Mouse (Mus musculus) heart, embryonic 11.5 days (tissue): Measurements from ENCODE around the gene Tnfsf10. TPM values are rescaled to one million over a fixed set of nuclear protein-coding genes. Genes with fewer than 3 reads are reported as not detected.
"Not testable (repeated sequence)": the region's sequence is repeated elsewhere in the genome, so short reads cannot be mapped to it uniquely, and the experiment has no call there.

Experiments
- ATAC-seq: fragments of 200-750 bp; cut with Nextera tagmentation; replicated peaks from 2 replicates; pipeline ENCODE4 v1.8.0; 2017; ENCODE audit warnings: moderate library complexity; ENCODE audit not compliant: insufficient number of reproducible peaks, low FRiP score, low TSS enrichment
- H3K27ac ChIP-seq: fragments of 300-500 bp; sonication (generic); 2 replicates; pipeline ENCODE4 v1.5.1; 2014; ENCODE audit warnings: mild to moderate bottlenecking, low read depth, low read length
- H3K27me3 ChIP-seq: fragments of 300-500 bp; sonication (generic); 2 replicates; pipeline ENCODE4 v1.6.1; 2014; ENCODE audit warnings: mild to moderate bottlenecking, low read length, mixed read lengths; ENCODE audit not compliant: control insufficient read depth, insufficient read depth
- H3K36me3 ChIP-seq: fragments of 300-500 bp; sonication (generic); 2 replicates; pipeline ENCODE4 v1.6.1; 2014; ENCODE audit warnings: mild to moderate bottlenecking, low read length, moderate library complexity, mixed read lengths; ENCODE audit not compliant: control insufficient read depth, insufficient read depth
- H3K4me1 ChIP-seq: fragments of 300-500 bp; sonication (generic); 2 replicates; pipeline ENCODE4 v1.6.1; 2014; ENCODE audit warnings: low read length; ENCODE audit not compliant: control insufficient read depth, insufficient read depth
- H3K4me2 ChIP-seq: fragments of 300-500 bp; sonication (generic); 2 replicates; pipeline ENCODE4 v1.6.1; 2014; ENCODE audit warnings: mild to moderate bottlenecking, moderate library complexity
- H3K4me3 ChIP-seq: fragments of 300-500 bp; sonication (generic); 2 replicates; pipeline ENCODE4 v1.5.1; 2014; ENCODE audit warnings: low read depth, low read length
- H3K9ac ChIP-seq: fragments of 300-500 bp; sonication (generic); 2 replicates; pipeline ENCODE4 v1.6.1; 2014; ENCODE audit warnings: mild to moderate bottlenecking, low read depth, low read length, moderate library complexity
- H3K9me3 ChIP-seq: fragments of 300-500 bp; sonication (generic); replicated peaks from 2 replicates; pipeline ENCODE4 v1.6.1; 2016; ENCODE audit warnings: low read length; ENCODE audit not compliant: control insufficient read depth
- WGBS: fragments of 180-500 bp; shearing (Covaris S2); extraction: QIAGEN DNeasy Blood & Tissue Kit; methylation state at CpG from one replicate; pipeline ENCODE4 v1.1.7; 2014; ENCODE audit not compliant: insufficient replicate concordance; 5-methylcytosine and 5-hydroxymethylcytosine counted together
- polyA plus RNA-seq: library from polyadenylated mRNA; unstranded; fragments of >200 nt; fragmentation: Nextera tagmentation; extraction: Ambion mirVana; gene quantifications from 2 replicates; pipeline ENCODE4 v1.2.1, GENCODE M21; 2014

Tnfsf10 gene
- polyA plus RNA-seq, 1 experiment from 2014 or later: not detected

DNA sequence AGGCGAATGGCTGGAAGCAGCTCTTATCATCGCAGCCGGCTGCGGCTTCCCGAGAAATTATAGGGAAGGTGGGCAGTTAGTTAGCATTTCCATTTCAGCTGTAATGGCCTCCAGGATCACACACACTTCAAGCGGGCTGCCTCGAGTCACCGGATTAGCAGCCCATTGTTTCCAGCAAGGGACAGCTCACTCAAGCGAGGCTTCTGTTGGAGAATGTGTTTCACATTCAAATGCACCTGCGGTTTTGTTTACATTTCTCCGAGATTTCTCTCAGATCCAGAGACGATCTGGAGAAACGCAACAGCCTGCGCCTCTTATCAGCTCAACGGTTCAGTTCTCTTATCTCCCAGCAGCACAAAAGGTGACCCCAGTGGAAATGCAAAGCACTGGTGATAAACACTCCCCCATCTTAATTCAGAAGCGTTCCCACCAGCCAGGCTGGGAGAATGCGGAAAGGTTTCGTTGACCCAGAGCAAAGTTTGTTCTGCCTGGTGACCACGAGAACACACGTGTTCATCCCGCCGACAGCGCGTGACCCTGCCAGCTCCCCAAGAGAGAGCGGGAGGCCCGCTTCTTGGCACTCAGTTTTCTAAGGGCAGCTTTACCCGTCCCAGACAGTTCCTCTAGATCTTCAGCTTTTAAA is 33.6 kb upstream of the Tnfsf10 start:
- H3K9me3 ChIP-seq: no peaks in the 10 kb centered on the region
- H3K36me3 ChIP-seq: no peaks in the 10 kb centered on the region
- WGBS: 2% methylated on average over 27 of the region's 27 CpGs
- peak overlapping the region; percentile 41 for H3K4me3 ChIP-seq
- no peak overlapping the region for H3K27ac ChIP-seq
- ATAC-seq: no peak
- H3K4me1 ChIP-seq: 0 out of 2 replicates have a peak, but pooled peaks cover 2% of the 10 kb centered on the region
- H3K4me2 ChIP-seq: peak overlapping the region; percentile 73
- no peaks in the 10 kb centered on the region for H3K27me3 ChIP-seq
- H3K9ac ChIP-seq: peak overlapping the region; percentile 58; the same call in 1 of the 2 replicates

DNA sequence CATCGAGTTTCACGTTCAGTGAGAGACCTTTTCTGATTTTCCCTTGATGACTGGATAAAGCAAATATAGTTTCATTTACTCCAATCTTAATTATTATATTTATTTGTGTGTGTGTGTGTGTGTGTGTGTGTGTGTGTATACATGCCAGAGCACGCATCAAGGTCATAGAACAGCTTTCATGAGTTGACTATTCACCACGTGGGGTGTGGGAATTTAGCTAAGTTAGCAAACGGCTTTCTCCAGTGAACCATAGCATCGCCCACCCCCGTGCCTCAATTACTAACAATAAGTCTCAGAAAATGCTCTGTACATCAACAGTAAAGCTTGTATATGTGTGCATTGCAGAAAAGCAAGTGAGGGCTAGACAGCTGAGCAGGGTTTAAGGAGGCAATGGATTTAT is 33.0 kb upstream of the Tnfsf10 start:
- H3K4me2 ChIP-seq: peak overlapping the region; percentile 73
- no peak for ATAC-seq
- 66% methylated on average over 7 of the region's 7 CpGs for WGBS
- H3K4me3 ChIP-seq: no peak overlapping the region; the same call in 1 of the 2 replicates
- H3K9ac ChIP-seq: no peak overlapping the region
- H3K27ac ChIP-seq: no peak overlapping the region
- H3K9me3 ChIP-seq: no peaks in the 10 kb centered on the region
- H3K27me3 ChIP-seq: no peaks in the 10 kb centered on the region
- no peaks in the 10 kb centered on the region for H3K36me3 ChIP-seq
- H3K4me1 ChIP-seq: 0 out of 2 replicates have a peak, but pooled peaks cover 2% of the 10 kb centered on the region

DNA sequence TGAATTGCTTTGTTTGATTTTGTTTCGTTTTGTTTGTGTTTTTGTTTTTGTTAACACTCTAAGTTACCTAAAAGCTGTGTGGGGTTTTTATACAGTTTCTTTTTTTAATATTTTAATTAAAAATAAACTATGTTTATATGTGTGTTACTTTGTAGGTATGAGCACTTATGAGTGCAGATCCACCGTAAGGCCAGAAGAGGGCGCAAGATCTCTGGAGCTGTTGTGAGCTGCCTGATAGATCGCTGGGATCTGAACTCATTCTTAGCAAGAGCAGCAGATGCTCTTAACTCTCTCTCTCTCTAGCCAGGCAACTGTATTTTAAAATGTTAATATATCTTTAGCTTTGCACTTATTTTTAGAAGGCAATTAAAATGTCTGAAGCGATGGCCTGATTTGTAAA is 32.6 kb upstream of the Tnfsf10 start:
- Histone ChIP-seq H3K4me3 (no peak overlapping the region), H3K9ac (no peak overlapping the region), H3K27ac (no peak overlapping the region), H3K4me2 (no peak overlapping the region), H3K36me3 (no peaks in the 10 kb centered on the region), H3K27me3 (no peaks in the 10 kb centered on the region), H3K4me1 (0 out of 2 replicates have a peak, but pooled peaks cover 2% of the 10 kb centered on the region), H3K9me3 (no peaks in the 10 kb centered on the region)
- ATAC-seq: no peak
- 90% methylated on average over 5 of the region's 5 CpGs for WGBS

DNA sequence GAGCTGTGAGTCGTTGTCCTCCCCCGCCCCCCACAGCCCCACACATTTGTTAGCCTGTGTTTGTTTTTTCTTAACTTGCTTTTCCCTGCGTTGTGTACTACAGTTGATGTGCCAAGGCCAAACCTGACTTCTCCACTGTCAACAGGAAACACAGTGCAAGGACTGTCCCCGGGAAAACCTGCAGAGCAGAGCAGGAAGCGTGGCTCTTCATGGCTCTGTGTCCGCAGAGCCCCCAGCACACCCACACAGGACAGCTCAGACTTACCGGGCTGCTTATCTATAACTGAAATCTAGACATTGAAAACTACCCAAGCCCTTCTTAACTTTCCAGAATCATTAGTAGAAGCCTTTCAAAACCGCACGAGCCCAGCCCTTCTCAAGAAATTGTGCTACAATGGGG is 31.8 kb upstream of the Tnfsf10 start:
- no peaks in the 10 kb centered on the region for H3K27me3 ChIP-seq
- 60% methylated on average over 9 of the region's 9 CpGs for WGBS
- no peak overlapping the region for H3K4me3 ChIP-seq
- 0 out of 2 replicates have a peak, but pooled peaks cover 2% of the 10 kb centered on the region for H3K4me1 ChIP-seq
- no peaks in the 10 kb centered on the region for H3K36me3 ChIP-seq
- no peak overlapping the region for H3K4me2 ChIP-seq
- H3K27ac ChIP-seq: no peak overlapping the region
- no peak overlapping the region for H3K9ac ChIP-seq
- no peaks in the 10 kb centered on the region for H3K9me3 ChIP-seq
- no peak for ATAC-seq

DNA sequence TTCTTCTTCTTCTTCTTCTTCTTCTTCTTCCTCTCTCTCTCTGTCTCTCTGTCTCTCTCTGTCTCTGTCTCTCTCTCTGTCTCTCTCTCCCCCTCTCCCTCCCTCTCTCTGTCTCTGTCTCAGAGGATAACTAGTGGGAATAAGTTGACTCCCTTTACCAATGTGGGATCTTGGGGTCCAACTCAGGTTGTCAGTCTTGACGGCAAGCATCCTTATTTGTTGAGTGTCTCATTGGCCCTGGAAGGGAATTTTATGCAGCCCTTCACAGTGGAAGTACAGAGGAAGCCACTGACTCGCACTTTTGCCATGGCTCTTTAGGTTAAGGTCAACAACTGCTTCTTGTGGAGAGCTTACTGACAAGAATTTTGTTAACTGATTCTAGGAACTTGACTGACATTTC is 28.5 kb upstream of the Tnfsf10 start:
- WGBS: 59% methylated on average over 2 of the region's 2 CpGs
- Histone ChIP-seq H3K4me3 (no peak overlapping the region), H3K36me3 (no peaks in the 10 kb centered on the region), H3K27ac (no peak overlapping the region), H3K4me1 (no peaks in the 10 kb centered on the region), H3K27me3 (no peaks in the 10 kb centered on the region), H3K9ac (no peak overlapping the region), H3K4me2 (no peak overlapping the region), H3K9me3 (no peaks in the 10 kb centered on the region)
- ATAC-seq: no peak

DNA sequence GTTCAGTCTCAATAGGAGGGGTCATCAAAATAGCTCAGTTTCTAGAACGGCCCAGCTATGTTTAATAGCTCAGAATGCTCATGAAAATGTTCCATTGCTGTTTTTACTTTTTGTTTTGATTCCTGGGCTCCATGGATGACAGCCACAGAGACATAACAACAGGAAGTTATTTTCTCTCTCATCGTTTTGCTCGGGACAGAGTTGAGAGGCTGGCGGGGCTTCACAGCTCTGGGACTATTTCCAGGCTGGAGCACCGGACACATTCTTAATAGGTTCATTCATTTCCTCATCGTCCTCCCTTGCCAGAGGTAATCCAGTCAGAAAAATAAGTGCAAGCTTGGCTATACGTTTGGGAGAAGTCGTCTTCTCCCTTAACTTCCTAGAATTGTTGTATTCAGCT is 27.9 kb upstream of the Tnfsf10 start:
- Histone ChIP-seq H3K9me3 (no peaks in the 10 kb centered on the region), H3K27ac (no peak overlapping the region), H3K4me1 (no peaks in the 10 kb centered on the region), H3K4me2 (no peak overlapping the region), H3K4me3 (no peak overlapping the region), H3K36me3 (no peaks in the 10 kb centered on the region), H3K9ac (no peak overlapping the region), H3K27me3 (no peaks in the 10 kb centered on the region)
- 48% methylated on average over 8 of the region's 8 CpGs for WGBS
- no peak for ATAC-seq

DNA sequence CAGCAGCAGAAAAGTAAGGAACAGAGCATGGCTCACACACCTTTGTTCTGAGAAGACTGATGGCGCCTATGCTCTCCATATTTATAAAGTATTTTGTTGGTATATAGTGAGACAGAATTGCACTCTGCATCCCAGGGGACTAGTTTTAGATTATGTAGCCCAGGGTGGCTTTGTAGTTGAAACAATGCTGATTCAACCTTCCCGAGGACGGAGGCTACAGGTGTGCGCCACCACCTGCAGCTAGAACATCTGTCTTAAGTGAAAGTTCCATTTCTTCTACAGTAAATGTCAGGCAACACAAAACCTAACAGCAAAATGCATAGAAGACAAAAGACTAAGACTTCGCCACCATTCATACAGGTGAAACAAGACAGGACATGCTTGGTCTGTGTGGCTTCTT is 26.5 kb upstream of the Tnfsf10 start:
- ATAC-seq: no peak
- Histone ChIP-seq H3K36me3 (no peaks in the 10 kb centered on the region), H3K4me2 (no peak overlapping the region), H3K27me3 (no peaks in the 10 kb centered on the region), H3K9me3 (no peaks in the 10 kb centered on the region), H3K27ac (no peak overlapping the region), H3K4me1 (no peaks in the 10 kb centered on the region), H3K4me3 (no peak overlapping the region), H3K9ac (no peak overlapping the region)
- 84% methylated on average over 5 of the region's 5 CpGs for WGBS

DNA sequence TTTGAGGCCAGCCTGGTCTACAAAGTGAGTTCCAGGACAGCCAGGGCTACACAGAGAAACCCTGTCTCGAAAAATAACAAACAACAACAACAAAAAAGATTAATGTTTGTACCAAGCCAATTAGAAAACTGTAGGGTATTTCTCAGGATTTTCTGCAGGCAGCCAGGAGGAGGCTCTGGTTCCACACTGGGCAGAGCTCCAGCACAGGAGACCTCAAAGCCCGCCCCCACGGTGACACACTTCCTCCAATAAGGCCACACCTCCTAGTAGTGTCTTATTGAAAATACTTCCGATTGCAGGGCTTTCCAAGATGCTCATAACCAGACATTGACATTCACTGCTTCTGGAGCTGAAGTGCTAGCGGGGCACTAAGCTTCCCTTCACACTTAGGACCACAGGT is 25.9 kb upstream of the Tnfsf10 start:
- not testable (repeated sequence) for H3K9me3 ChIP-seq, H3K4me3 ChIP-seq, H3K4me1 ChIP-seq, H3K9ac ChIP-seq, H3K36me3 ChIP-seq, H3K27me3 ChIP-seq, ATAC-seq, H3K27ac ChIP-seq, H3K4me2 ChIP-seq
- WGBS: 82% methylated on average over 5 of the region's 5 CpGs

DNA sequence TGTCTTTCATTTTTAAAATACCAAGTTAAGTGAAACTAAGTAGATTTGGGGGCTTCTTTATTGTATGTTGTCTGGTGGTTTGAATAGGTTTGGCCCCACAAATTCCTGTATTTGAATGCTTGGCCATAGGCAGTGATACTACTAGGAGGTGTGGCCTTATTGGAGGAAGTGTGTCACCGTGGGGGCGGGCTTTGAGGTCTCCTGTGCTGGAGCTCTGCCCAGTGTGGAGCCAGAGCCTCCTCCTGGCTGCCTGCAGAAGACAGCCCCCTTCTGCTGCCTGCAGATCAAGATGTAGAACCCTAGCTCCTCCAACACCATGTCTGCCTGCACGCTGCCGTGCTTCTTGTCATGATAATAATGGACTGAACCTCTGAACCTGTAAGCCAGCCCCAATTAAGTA is 25.4 kb upstream of the Tnfsf10 start:
- H3K9me3 ChIP-seq, H3K36me3 ChIP-seq, ATAC-seq, H3K4me3 ChIP-seq, H3K9ac ChIP-seq, H3K27ac ChIP-seq, H3K27me3 ChIP-seq, H3K4me1 ChIP-seq, H3K4me2 ChIP-seq: not testable (repeated sequence)
- WGBS: 76% methylated on average over 4 of the region's 4 CpGs
